Mouse (Mus musculus): ENCODE results near the gene Vmn2r85. TPM values are rescaled to one million over a fixed set of nuclear protein-coding genes. Genes with fewer than 3 reads are reported as not detected.
"Not testable (repeated sequence)": the region's sequence is repeated elsewhere in the genome, so short reads cannot be mapped to it uniquely, and the experiment has no call there.

The Vmn2r85 gene
- not detected in 2 replicates for polyA plus RNA-seq (2016; fragmentation: Nextera tagmentation; extraction: Ambion mirVana)

DNA sequence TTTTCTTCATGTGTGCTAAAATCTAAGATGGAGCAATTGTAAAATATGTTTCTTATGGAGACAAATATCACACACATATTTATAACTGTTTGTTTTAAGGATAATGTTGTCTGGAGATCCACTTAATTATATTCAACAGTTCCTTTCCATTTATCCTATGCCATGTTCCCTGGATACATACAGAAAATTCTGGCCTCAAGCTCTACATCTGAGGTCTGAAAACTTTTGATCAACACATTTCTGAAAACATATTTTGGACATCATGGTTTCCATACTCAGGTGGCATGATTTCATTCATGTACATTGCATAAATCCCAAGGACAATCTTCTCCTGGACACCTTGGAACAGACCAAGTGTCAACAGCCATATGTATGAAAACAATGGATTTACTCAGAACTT, at the start of gene Vmn2r85:
TSS of gene Vmn2r85 (minus strand) at position 101 of the 400 bp plus-strand sequence.
- DNase-seq (ENCODE audit: low spot score); H3K27ac ChIP-seq (replicated peaks); H3K4me3 ChIP-seq; H3K27me3 ChIP-seq (ENCODE audit: low read depth, poor library complexity, severe bottlenecking); H3K36me3 ChIP-seq; H3K4me1 ChIP-seq; H3K9me3 ChIP-seq (replicated peaks): not testable (repeated sequence)

DNA sequence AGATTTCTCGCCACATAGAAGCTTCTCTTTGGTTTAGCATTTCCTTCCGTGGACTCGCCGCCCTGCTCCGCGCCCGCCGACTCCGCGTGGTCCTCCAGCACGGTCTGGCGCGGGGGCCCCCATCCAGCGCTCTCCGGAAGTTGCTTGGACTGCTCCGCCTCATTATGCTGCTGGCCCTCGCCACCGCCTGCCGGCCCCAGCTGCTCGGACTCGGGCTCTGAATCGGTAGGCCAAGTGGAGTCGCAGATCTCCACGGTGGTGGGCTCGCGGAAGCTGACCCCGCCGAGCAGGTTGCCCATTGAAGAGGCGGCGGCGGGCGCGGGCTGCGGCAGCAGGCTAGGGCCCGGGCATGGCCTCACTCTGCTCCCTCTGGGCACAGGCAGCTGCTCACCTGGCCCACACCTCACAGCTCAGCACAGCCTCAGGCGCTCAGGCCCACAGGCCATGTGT, 40.8 kb upstream of the Vmn2r85 start:
- H3K36me3 ChIP-seq: no peaks in the 10 kb centered on the region
- peak overlapping the region; percentile 54 for H3K4me3 ChIP-seq
- peak; percentile 82 for DNase-seq (ENCODE audit: low spot score)
- peak overlapping the region; percentile 84 for H3K27ac ChIP-seq (replicated peaks)
- H3K4me1 ChIP-seq: peaks cover 9% of the 10 kb centered on the region
- H3K27me3 ChIP-seq (ENCODE audit: low read depth, poor library complexity, severe bottlenecking): no peaks in the 10 kb centered on the region
- 9% methylated on average over 36 of the region's 36 CpGs for WGBS
- H3K9me3 ChIP-seq (replicated peaks): no peaks in the 10 kb centered on the region; the same call in 1 of the 2 replicates

DNA sequence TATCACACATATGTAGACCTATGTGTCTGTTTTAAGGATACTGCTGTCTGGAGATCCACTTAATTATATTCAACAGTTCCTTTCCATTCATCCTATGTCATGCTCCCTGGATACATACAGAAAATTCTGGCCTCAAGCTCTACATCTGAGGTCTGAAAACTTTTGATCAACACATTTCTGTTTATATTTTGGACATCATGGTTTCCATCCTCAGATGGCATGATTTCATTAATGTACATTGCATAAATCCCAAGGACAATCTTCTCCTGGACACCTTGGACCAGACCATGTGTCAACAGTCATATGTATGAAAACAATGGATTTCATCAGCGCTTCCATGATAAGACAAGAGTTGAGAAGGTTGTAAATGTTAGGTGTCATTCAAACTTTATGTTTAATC, 26.4 kb upstream of the Vmn2r85 start, which contains the start of gene Vmn2r86:
TSS of gene Vmn2r86 (minus strand) at position 101 of the 400 bp plus-strand sequence.
- not testable (repeated sequence) for H3K27me3 ChIP-seq (ENCODE audit: low read depth, poor library complexity, severe bottlenecking); H3K4me3 ChIP-seq; H3K36me3 ChIP-seq; H3K9me3 ChIP-seq (replicated peaks); H3K4me1 ChIP-seq; H3K27ac ChIP-seq (replicated peaks); DNase-seq (ENCODE audit: low spot score)
- 83% methylated on average over 1 of the region's 1 CpGs for WGBS

DNA sequence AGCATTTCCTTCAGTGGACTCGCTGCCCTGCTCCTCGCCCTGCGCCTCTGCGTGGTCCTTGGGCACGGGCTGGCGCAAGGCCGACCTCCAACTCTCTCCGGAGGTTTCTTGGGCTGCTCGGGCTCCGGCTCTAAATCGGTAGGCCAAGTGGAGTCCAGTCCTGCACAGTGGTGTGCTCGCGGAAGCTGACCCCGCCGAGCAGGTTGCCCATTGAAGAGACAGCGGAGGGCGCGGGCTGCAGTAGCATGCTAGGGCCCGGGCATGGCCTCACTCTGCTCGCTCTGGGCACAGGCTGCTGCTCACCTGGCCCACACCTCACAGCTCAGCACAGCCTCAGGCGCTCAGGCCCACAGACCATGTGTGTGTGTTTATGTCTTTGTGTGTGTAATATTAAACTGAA, 15.3 kb upstream of the Vmn2r85 start:
- Histone ChIP-seq H3K27me3 (ENCODE audit: low read depth, poor library complexity, severe bottlenecking) (no peaks in the 10 kb centered on the region), H3K36me3 (no peaks in the 10 kb centered on the region), H3K9me3 (replicated peaks) (no peaks in the 10 kb centered on the region), H3K4me1 (no peaks in the 10 kb centered on the region), H3K4me3 (no peak overlapping the region), H3K27ac (replicated peaks) (no peak overlapping the region)
- no peak for DNase-seq (ENCODE audit: low spot score)
- 92% methylated on average over 21 of the region's 21 CpGs for WGBS

DNA sequence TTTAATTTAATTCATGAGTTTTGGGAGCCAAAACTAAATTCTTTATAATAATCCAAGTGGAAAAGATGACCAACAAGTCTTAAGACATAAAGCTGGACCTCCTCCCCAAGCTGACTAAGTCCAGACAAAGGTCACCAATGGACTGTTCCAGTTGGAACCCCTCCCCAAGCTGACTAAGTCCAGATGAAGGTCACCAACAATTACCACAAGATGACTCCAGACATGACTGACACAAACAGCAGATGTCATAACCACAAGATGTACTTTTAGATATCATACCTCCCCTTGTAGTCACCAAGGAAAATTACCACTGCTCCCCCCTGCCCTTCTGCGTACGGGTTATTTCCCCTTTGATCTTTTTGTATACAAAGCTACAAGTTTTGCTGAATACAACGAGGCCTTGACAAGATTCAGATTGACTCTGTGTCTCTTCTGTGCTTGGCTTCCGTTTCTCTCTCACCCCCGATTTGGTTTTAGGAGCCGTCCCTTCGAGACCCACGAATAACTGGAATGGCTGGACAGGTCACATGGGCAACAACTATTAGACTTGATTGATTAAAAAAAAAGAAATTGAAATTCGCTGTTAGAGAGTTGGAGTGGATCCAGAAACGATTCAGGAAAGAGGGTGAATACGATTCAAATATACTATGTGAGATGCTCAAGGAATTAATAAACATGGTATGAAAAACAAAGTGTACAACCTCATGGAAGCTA, 4.8 kb upstream of the Vmn2r85 start:
- DNase-seq (ENCODE audit: low spot score); H3K4me3 ChIP-seq; H3K9me3 ChIP-seq (replicated peaks); H3K36me3 ChIP-seq; H3K27ac ChIP-seq (replicated peaks); H3K4me1 ChIP-seq; H3K27me3 ChIP-seq (ENCODE audit: low read depth, poor library complexity, severe bottlenecking): not testable (repeated sequence)
- WGBS: 89% methylated on average over 11 of the region's 11 CpGs

DNA sequence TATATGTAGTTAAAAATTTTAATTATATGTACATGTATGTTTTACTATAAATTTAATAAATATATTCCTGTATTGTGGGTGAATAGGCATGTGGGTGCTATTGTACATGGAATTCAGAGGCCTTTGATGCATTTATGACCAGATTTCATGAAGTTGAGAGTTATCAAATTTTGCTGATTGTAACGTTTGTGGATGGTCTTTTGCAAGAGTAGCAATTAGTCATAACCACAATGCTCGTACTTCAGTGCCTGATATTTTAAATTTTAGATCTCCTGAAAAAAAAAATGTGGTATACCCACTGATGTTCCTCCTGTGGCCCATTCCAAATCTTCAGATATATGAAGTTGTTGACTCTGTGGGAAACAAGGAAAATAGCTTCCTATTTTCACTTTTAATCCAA, 7.1 kb downstream of the Vmn2r85 start:
- H3K4me1 ChIP-seq; H3K27me3 ChIP-seq (ENCODE audit: low read depth, poor library complexity, severe bottlenecking); H3K4me3 ChIP-seq; DNase-seq (ENCODE audit: low spot score); H3K27ac ChIP-seq (replicated peaks); H3K36me3 ChIP-seq; H3K9me3 ChIP-seq (replicated peaks): not testable (repeated sequence)
- 83% methylated on average over 2 of the region's 2 CpGs for WGBS

DNA sequence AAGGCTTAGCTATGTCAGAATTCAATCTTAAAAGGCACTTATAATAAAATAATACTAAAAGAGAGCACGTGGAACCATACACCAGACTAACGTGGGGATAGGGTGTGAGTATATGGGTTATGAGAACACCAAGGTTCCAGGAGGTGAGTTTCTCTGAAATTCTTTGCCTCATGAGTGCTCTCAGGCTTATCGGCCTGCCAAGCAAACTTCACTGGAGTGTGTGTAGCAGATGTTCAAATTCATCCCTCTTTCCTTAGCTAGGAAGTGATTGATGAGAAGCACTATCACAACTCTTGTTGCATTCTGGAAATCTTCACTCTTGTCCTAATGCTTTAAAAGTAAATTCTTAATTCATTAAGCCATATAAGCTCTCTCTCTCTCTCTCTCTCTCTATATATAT, 9.1 kb downstream of the Vmn2r85 start:
- H3K27ac ChIP-seq (replicated peaks): no peak overlapping the region
- 78% methylated on average over 3 of the region's 3 CpGs for WGBS

DNA sequence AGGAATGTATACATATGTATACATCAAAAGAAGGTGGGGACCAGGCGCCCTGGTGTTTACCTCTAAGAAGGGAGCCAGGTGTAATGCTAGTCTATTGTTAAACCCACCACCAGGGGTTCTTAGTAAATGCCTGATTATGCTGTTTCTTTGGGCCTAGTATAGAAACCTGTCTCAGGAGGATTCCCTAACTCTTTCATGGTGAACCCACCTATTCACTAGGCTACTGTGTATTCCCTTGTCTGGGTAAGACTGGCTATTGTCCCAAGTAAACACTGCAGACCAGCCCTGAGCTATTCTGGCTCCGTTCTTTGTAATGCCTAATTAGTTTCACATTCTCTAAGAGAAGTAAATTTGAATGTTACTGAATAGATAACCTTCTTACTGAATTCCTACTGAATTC, 9.5 kb downstream of the Vmn2r85 start:
- H3K36me3 ChIP-seq; H3K27ac ChIP-seq (replicated peaks); H3K9me3 ChIP-seq (replicated peaks); H3K4me1 ChIP-seq; DNase-seq (ENCODE audit: low spot score); H3K4me3 ChIP-seq; H3K27me3 ChIP-seq (ENCODE audit: low read depth, poor library complexity, severe bottlenecking): not testable (repeated sequence)
- 68% methylated on average over 2 of the region's 2 CpGs for WGBS

More for the DNA sequence above, 9.1 kb downstream of the Vmn2r85 start:
- Histone ChIP-seq H3K4me3 (no peak overlapping the region), H3K9me3 (replicated peaks) (no peaks in the 10 kb centered on the region), H3K36me3 (no peaks in the 10 kb centered on the region), H3K27me3 (ENCODE audit: low read depth, poor library complexity, severe bottlenecking) (no peaks in the 10 kb centered on the region), H3K4me1 (no peaks in the 10 kb centered on the region)
- DNase-seq (ENCODE audit: low spot score): no peak

DNA sequence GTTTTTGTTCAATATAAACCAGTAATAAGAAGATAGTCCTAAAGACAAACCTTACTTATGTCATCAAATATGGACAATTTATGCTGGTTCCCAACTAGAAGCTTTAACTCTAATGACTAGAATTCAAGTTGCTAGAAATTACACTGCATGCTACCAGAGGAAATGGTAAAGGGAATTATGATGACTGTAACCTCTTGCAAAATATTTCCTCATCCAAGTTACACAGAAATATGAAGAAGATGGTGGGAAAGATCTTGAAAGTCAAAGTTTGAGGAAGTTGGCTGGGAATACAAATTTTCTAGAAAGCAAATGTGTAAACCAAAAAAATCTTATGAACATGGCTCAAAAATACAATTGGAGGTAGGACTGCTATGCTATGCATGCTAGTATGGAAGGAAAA, 13.2 kb downstream of the Vmn2r85 start:
- H3K4me1 ChIP-seq; H3K4me3 ChIP-seq; H3K27ac ChIP-seq (replicated peaks); H3K9me3 ChIP-seq (replicated peaks); H3K27me3 ChIP-seq (ENCODE audit: low read depth, poor library complexity, severe bottlenecking); H3K36me3 ChIP-seq; DNase-seq (ENCODE audit: low spot score): not testable (repeated sequence)

DNA sequence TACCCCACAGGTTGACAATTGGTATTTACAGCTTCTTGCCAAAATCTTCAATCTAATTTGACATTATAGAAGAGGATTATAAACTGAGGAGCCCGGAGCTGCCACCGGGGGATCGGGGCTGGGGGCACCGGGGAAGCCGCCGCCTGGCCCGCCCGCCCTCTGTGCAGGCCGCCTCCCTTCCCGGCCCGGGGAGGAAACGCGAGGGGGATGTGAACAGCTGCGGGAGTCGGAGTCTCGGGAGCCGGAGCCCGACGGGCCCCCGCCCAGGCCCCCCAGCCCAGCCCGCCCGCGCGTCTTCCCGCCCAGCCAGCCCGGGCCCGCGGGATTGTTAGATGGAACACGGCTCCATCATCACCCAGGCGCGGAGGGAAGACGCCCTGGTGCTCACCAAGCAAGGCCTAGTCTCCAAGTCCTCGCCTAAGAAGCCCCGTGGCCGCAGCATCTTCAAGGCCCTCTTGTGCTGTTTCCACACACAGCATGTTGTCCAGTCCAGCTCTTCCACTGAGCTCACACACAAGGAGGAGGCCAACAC, 17.3 kb downstream of the Vmn2r85 start:
- not testable (repeated sequence) for H3K36me3 ChIP-seq; H3K4me3 ChIP-seq; H3K9me3 ChIP-seq (replicated peaks); H3K27ac ChIP-seq (replicated peaks); H3K4me1 ChIP-seq; DNase-seq (ENCODE audit: low spot score); H3K27me3 ChIP-seq (ENCODE audit: low read depth, poor library complexity, severe bottlenecking)
- WGBS: 70% methylated on average over 32 of the region's 35 CpGs

DNA sequence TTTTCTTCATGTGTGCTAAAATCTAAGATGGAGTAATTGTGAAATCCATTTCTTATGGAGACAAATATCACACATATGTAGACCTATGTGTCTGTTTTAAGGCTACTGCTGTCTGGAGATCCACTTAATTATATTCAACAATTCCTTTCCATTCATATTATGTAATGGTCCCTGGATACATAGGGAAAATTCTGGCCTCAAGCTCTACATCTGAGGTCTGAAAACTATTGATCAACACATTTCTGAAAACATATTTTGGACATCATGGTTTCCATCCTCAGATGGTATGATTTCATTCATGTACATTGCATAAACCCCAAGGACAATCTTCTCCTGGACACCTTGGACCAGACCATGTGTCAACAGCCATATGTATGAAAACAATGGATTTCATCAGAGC, 35.3 kb downstream of the Vmn2r85 start, which contains the start of gene Vmn2r84:
TSS of gene Vmn2r84 (minus strand) at position 101 of the 400 bp plus-strand sequence.
- Histone ChIP-seq H3K9me3 (replicated peaks) (no peaks in the 10 kb centered on the region), H3K27ac (replicated peaks) (no peak within 1 kb of the TSS), H3K27me3 (ENCODE audit: low read depth, poor library complexity, severe bottlenecking) (no peaks in the 10 kb centered on the region), H3K4me3 (no peak within 1 kb of the TSS), H3K4me1 (no peaks in the 10 kb centered on the region), H3K36me3 (no peaks in the 10 kb centered on the region)
- no peak for DNase-seq (ENCODE audit: low spot score)

DNA sequence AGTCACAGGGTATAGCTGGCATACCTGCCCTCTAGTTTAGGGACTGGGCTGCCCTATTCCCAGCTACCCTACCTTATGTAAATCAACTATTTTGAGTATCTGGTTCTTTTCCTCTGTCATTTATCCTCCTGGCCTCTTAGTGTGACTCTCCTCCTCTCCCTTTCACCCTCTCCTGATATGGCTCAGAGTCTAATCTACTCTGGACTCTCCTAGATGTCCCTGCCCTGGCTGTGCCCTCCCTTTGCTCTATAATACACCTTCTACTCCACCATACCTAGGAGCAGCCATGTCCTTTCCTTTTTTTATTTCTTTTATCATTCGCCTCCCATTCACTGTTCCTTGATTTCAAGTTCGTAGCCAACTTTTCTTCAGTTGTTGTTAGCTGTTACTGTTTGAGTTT, 54.4 kb downstream of the Vmn2r85 start:
- no peak for DNase-seq (ENCODE audit: low spot score)
- WGBS: 89% methylated on average over 2 of the region's 2 CpGs
- H3K9me3 ChIP-seq (replicated peaks): no peaks in the 10 kb centered on the region
- H3K4me3 ChIP-seq: no peak overlapping the region
- H3K27ac ChIP-seq (replicated peaks): no peak overlapping the region
- no peaks in the 10 kb centered on the region for H3K36me3 ChIP-seq
- no peaks in the 10 kb centered on the region for H3K27me3 ChIP-seq (ENCODE audit: low read depth, poor library complexity, severe bottlenecking)
- H3K4me1 ChIP-seq: no peaks in the 10 kb centered on the region

DNA sequence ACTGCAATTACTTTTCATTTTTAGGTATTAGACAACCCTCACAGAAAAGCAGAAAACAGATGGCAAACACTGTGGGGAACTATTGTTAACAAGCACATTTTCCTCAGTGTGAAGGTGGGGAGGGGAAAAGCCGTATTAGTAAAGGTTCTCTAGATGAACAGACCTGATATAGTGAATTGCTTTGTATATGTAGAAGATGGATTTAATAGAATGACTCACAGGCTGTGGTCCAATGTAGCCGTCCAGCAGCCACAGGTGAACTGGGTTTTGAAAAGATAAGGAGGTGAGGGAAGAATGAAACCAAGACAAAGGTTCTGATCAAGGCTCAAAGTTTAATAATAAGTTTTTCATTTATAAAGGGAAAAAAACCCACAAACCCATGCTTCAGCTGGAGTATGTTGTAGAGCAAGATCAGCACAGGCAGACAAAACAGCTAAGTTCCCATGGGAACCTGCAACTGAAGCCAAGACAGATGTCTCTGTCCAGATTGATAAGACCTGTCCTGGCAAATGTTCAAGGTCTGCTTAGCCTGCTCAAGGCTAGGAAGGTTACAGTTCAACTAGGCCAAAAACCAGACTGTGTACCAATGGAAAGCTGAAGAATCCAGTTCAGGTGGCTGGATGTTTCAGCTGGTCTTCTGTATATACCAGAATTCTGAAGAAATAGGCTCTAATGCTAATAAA, 56.9 kb downstream of the Vmn2r85 start:
- Histone ChIP-seq H3K4me1 (no peaks in the 10 kb centered on the region), H3K9me3 (replicated peaks) (no peaks in the 10 kb centered on the region), H3K36me3 (no peaks in the 10 kb centered on the region), H3K27me3 (ENCODE audit: low read depth, poor library complexity, severe bottlenecking) (no peaks in the 10 kb centered on the region), H3K4me3 (no peak overlapping the region), H3K27ac (replicated peaks) (no peak overlapping the region)
- DNase-seq (ENCODE audit: low spot score): no peak
- 88% methylated on average over 2 of the region's 2 CpGs for WGBS
